Mouse (Mus musculus) embryo, embryonic 11 days (tissue): ENCODE results near the gene Ryr3.

ENCODE experiments used
- DNase-seq: peaks from one replicate; pipeline ENCODE4 v3.0.0-alpha.2; 2015

Gene Ryr3

GRCm38 (mm10) chr2:112900747-112901146 lies 316.1 kb downstream of the Ryr3 start:
- DNase-seq, result no peak

DNA sequence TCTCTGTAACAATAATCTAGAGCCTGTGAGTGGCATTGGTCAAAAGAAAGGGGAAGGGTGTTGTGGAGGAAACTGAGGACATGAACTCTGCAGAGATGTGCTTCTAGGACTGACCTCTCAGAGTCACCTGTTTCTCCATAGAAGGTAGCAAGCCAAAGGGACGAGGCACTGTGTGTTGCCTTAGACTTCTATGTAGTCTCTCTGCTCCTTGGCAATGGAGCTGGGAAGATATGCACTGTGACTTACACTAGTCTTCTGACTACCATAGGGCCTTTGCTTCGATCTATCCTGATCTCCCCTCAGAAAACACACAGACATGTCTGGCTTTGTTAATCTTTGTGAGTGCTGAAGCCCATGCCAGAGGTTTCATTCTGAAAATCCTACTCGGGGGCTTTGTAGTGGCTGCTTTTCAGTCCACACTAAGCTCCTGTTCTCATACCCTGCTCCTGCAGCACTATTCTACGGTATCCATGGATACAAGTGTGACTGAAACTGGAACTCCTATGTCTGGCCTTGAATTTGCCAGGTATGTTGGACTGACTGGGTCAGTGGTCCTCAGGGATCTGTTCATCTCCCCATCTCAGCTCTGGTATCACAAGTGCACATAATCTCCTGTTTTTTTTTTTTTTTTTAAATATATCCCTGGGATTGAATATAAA lies 332.3 kb downstream of the Ryr3 start:
- DNase-seq, result no peak

- DNase-seq, result no peak
These were observed 335.1 kb downstream of the Ryr3 start for GRCm38 (mm10) chr2:112881805-112882204.

- no peak for DNase-seq
These were observed 335.5 kb downstream of the Ryr3 start for GRCm38 (mm10) chr2:112881376-112881775.

DNA sequence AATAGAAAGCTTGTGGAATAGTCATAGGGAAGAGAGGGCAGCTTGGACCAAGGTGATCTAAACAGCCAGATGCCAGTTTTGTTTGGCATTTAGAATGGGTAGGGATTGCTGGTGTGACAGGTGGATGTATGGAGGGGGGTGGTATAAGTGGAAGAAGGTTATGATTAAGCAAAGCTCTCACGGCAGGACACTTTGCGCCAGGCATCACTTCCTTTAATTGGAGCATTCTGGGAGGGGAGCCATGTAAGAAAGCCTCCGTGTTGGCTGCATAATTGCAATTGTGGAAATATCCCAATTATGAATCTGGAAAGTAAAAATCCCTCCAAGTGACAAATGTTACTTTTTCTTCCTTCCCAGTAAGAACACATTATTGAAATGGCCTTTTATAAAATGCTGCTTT lies 339.5 kb downstream of the Ryr3 start:
- no peak for DNase-seq

DNA sequence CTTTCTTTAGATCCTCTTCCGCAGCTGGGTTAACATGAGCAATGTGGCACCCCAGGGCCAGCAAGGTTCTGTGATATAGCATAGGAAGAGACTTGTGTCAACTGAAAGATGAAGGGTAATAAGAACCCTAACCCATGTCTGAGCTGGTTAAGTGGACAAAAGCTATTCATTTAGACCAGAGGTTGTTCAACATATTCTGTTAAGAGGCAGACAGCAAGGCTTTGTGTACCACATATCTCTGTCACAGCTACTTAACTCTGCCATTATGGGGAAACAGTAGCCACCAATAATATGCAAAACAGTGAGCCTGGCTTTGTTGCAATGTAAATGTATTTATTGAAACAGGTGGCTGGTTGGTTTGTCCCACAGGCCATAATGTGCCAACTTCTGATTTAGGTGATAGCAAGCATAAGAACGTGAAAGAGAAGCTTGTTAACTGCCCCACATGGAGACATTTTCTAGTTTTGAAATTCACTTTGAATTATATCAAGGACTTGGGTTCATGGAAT lies 350.8 kb downstream of the Ryr3 start:
- DNase-seq, result no peak

- no peak for DNase-seq
These were observed 355.1 kb downstream of the Ryr3 start for GRCm38 (mm10) chr2:112861792-112862191.

DNA sequence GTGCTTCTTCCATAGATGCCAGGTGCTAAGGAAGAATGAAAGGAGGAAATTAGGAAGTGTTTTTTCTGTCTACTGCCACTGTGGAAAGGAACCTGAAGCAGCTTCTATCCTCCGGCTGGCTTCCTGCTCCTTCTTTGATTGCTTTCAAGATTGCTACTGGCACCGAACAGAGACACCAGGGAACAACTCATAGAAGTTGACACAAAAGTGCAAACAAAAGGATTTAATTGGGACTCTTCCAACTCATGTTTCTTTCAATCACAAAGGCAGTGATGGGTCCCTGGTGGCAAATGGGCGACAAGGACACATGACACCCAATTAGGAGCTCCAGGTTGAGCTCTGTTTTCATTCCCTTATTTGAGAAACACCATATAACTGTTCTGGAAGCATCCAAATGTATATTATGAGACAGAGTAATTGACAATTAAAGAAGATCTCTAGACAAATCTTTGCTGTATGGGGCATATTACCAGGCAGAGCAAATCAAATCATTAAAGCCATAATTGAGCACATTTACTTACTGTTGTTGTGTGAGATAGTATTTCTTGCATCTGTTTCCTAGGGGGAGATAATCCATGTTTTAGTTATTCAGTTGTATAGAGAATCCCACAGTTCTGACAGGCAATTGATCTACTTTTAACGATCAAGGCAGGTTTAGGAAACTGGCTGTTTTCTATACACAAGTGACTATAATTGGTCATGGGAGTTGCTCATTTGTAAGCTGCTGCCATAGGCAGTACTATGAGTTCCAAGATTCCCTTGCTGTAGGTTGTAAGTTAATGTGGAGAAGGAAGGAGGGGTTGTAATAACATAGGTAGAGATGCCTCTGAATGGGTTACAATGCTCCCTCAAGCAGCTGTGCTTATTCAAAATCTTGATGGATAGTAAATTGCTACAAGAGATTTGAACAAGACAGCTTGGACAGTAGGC lies 371.0 kb downstream of the Ryr3 start:
- DNase-seq, result no peak

DNA sequence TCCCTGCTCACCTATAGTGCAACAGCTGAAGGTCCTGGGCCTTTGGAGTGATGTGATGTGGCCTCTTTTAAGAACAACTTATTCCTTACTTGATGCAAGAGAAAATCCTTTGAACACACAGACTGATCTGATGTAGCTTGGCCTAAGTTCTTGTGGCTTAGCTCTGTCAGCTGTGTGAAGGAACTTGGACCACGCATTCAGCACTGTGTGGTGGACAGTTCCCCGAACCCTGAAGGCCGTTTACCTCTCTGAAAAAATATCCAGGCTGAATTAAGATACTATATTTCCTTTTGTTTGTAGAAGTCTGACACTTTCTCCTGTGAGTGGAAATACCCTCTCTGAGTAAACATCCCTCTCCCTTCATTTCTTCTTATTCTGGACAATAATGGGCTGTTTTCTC lies 374.0 kb downstream of the Ryr3 start:
- peak; percentile 51 for DNase-seq

DNA sequence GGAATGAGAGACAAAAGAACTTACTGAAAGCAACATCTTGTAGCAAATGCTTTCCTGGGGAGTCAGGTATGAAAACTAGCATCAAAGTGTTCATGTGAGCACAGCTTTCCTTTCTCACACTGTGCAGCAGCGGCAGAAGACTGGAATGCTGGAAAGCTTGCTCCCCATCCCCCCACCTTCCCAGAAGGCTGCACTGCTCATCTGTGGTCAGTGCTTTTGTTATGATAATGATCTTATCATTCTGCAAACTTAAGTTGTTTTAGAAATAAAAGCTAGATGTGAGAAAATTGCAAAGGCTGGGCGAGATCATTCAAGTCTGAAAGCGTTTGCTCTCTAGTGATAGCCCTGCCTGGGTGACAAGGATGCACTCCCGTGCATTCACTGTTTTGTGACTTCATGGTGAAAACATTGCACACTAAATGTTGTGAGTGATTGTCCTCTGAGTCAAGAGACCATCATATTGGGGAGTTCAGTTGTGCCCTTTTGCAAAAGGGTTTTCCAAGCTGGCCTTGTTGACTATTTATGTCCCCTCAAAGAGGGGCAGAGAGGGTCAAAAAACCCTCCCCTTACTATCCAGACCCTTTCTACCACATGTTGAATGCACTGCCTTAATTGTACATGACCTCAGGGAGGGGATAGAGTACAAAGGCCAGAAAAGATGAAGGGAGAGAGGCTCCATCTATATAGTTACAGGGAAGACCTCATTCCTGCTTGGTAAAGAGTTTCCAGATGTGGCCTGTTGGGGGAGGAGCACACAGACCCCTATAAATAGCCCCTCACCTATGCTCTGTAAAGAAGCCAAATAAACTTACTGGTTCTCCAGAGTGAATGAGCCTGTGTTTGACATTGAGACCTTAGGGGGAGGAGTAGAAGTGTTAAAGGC lies 385.2 kb downstream of the Ryr3 start:
- peak; percentile 45 for DNase-seq

DNA sequence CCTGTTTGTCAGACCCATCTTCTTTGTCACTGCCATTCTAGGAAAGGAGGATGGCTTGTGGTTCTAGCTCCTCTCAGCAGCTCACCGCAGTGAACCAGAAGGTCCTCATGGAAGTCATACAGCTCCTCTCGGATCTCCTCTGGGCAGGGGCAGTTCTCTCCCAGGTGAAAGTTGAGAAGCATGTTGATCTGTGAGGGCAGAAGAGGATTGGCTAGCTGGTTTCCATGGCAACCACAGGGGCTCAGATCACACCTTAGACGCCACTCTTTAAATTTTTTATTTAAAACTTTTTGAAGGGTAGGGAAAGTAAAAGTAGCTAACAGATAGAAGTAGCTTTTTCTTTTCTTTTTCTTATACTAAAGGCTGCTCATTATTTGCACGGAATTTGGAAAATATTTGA lies 390.3 kb downstream of the Ryr3 start:
- DNase-seq, result peak; percentile 24

- DNase-seq, result peak; percentile 57
These were observed 394.2 kb downstream of the Ryr3 start for GRCm38 (mm10) chr2:112822721-112823120.

- DNase-seq, result no peak
These were observed 397.8 kb downstream of the Ryr3 start for GRCm38 (mm10) chr2:112819059-112819458.

GRCm38 (mm10) chr2:112816976-112817375 lies 399.9 kb downstream of the Ryr3 start:
- no peak for DNase-seq

- no peak for DNase-seq
These were observed 400.9 kb downstream of the Ryr3 start for GRCm38 (mm10) chr2:112815960-112816359.

DNA sequence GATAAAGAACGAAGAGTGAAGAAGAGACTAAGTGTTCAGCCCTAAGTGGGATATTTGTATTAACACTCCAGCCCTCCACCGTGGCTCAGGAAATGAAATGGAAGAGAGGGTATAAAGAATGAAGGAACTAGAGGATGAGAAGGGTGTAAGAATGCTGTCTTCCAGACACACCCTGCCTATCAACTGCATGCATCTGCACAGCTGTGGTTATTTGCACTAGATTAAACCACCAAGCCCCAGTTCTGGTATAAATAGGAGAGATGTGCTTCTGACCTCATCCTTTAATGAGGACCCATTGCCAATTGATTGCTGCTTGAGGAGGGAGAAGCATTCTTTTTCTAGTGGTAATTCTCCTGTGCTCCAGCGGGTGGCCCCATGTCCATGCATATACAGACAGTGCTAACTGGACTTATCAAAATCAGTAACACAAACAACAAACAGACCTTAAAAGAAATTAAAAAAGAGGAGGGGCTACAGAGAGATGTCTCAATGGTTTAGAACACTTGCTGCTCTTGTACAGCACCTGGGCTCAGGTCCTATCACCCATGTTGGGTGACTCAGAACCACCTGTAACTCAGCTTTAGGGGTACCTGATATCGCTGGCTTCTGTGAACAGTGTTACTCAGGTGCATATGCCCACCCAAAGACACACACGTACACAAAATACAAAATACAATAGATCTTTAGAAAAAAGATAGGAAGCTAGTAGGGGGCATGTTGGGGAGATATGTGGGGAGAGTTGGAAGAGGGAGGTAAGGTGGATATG lies 404.1 kb downstream of the Ryr3 start:
- peak; percentile 15 for DNase-seq

DNA sequence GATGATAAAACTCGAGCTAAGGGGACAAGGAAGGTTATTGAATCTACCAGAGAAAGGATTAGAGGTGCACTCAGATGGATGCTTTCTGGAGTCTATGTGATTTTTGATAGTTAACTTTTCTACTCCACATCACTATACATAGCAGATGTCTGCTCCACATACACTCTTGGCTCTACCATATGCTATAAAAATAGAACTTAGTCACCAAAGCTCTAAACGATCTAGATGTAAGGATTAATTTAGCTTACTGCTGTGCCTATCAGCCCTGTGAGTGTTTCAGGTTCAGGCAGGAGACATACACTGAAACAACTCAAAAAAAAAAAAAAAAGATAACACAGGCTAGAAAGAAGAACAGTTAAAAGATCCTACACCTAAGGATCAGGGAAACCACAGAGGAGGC lies 410.9 kb downstream of the Ryr3 start:
- DNase-seq, result no peak

GRCm38 (mm10) chr2:112799995-112800353 lies 416.9 kb downstream of the Ryr3 start:
- peak; percentile 73 for DNase-seq

DNA sequence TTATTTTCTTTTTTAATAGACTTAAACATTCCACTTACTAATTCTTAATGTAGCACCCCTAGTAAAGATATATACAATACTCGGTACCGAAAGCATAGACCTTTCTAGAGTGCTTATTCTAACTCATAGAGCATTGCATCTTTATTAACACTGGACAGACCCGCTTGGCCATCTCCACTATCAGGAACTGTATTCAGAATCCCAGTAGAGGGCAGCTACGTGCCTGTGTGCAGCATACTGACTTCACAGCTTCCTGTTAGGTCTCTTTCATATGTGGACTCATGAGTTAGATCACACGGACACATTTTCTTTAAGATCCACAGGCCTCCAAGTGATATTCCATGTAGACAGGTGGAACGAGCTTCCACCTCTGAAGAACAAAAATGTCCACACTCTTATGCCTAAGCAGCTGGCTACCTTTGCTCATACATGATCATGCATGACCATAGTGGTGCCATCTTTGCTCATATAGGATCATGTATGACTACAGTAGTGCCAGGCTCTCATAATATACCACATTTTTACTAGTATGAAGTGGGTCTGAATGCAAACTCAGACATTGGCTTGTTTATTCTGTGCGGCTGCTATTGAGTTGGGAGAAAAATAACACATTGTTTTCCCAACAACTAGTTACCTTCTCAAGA lies 417.4 kb downstream of the Ryr3 start:
- no peak for DNase-seq

DNA sequence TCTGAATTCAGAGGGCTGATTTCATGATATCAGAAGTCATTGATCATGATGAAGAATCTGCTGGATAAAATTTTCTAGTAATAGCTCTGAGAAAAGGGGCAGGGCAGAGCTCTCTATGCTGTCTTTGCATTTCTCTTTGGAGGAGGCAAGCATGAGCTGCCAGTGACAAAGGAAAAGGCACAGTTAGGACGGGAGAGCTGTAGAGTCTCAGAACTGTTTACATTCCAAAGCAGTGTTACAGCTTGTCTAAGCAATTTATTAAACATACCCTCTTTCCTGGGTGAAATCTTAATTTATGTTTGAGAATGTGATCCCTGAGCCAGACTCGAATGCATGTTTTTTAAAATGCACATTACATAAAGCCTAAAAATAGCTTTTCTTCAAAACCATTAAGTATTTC lies 435.3 kb downstream of the Ryr3 start:
- no peak for DNase-seq

DNA sequence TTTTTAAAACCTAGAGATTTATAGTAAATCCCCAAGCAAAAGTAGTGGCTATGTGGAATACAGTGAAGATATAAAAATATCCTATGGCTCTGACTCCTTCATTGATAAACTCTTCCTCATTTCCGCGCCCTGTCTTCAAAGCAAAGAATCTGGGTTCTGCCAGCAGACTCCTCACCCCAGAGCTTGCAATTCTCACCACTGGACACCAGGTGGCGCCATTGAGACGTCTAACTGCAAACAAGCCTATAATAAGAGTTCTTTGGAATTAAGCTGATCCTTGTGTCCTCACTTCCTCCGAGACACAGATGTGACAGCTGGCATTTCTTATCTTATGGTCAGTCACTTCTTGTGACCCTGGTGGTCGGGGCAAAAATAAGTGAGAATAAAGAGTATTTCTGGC lies 442.1 kb downstream of the Ryr3 start:
- DNase-seq, result peak; percentile 69

GRCm38 (mm10) chr2:112767665-112768064 lies 449.2 kb downstream of the Ryr3 start:
- DNase-seq, result peak; percentile 18
